Mouse (Mus musculus): ENCODE results near the gene Chpf.
A peak's percentile ranks its signal among the peaks of the same experiment; 100 is the strongest.

Gene Chpf

DNA sequence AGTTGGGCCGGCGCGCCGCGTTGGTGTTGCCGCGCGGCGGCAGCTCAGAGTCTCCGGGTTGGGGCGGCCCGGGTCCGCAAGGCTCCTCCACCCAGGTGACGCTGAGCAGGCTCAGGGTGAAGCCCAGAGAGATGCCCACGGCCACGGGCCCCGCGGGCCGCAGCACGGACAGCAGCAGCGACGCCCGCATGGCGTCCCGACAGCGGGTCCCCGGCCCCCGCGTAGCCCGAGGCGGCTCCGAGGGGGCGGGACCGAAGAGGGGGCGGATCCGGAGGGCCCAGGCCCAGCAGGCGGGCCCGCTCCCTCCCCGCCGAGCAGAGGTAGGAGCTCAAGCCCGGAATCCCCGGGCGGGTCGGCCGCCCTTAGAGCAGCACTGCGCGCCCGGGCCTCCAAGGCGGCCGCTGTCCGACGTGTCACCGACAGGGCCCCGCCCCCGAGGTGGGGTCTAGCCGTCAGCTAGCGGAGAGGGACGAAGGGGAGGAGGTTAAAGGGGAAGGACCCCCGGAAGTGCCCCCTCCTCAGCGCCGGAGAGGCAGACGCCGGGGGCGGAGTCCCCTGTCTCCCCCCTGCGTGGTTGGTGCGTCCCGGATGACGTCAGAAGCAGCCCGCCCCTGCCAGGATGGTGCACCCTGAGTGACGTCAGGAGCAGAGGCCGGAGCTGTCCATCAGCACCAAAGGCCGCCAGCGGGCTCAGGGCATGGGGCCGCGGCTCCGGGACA, at the start of gene Chpf, which contains the start of gene Tmem198:
TSS of gene Chpf (minus strand) at position 392 of the 719 bp plus-strand sequence.
TSS of gene Tmem198 (plus strand) at position 617 of the 719 bp plus-strand sequence.
- DNase-seq: peak; percentile 98

DNA sequence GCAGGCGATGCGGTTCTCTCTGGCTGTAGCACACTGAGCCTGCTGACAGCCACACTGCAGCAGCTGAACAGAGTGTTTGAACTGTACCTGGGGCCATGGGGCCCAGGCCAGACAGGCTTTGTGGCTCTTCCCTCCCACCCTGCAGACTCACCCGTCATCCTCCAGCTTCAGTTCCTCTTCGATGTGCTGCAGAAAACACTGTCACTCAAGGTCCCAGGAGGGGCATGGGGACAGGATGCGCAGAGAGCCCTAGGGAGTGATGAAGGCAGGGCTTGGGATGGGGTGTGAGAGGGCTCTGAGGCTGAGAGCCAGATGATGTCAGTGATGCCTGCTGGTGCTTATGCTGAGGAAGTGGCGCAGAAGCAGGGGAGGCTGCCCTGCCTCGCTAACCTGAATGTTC, 45.6 kb upstream of the Chpf start:
- no peak for DNase-seq

GRCm38 (mm10) chr1:75521321-75522031, 42.4 kb upstream of the Chpf start, which contains the start of gene Stk11ip:
Gene Stk11ip (plus strand): TSS chr1:75521529.
- DNase-seq: peak; percentile 95

- no peak for DNase-seq
Observed at GRCm38 (mm10) chr1:75519576-75519975, 40.5 kb upstream of the Chpf start.

GRCm38 (mm10) chr1:75518427-75518826, 39.3 kb upstream of the Chpf start:
- DNase-seq: no peak

- no peak for DNase-seq
Observed at GRCm38 (mm10) chr1:75517984-75518383, 38.9 kb upstream of the Chpf start.

GRCm38 (mm10) chr1:75516703-75517380, 37.7 kb upstream of the Chpf start:
- DNase-seq: no peak

- DNase-seq: no peak
Observed at GRCm38 (mm10) chr1:75512550-75512949, 33.4 kb upstream of the Chpf start.

- no peak for DNase-seq
Observed at GRCm38 (mm10) chr1:75511437-75512210, 32.5 kb upstream of the Chpf start.

DNA sequence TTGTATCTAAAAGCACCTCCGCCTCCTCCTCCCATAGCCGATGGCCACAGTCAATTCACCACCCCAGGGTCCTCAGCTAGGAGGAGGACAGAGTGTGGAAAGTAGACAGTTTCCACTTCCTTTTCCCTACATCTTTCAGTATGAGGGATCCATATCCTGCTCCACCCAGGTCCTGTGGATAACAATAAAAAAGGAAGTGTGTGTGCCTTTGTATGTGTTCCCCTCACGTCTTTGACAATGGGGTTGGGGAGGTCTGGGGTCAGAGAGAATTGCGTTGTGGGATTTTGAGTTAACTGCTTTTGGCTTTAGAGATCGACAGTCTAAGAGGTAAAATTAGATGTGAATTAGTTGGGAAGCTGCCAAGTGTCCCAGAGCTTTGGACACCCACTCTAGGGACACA, 31.0 kb upstream of the Chpf start:
- no peak for DNase-seq

DNA sequence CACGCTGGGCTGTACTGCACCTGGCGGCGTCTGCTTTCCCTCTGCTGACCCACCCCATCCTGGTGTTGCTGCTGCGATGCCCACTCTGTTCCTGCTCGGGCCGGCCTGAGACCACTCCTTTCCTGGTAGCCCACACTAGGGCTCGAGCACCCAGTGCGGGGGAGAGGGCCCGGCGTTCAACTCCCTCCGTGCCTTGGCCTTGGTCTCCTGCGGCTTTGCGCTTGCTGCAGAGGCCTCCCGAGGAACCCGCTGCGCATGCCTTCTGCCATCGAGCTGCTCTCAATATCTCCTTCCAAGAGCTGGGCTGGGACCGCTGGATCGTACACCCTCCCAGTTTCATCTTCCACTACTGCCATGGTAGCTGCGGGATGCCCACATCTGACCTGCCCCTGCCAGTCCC, 30.5 kb upstream of the Chpf start:
- no peak for DNase-seq

- DNase-seq: no peak
Observed at GRCm38 (mm10) chr1:75507006-75507405, 27.9 kb upstream of the Chpf start, which contains the start of gene Inha. Gene Inha (plus strand): TSS chr1:75507077.

- no peak for DNase-seq
Observed at GRCm38 (mm10) chr1:75505956-75506831, 27.1 kb upstream of the Chpf start, which contains the start of gene Obsl1. Gene Obsl1 (minus strand): TSS chr1:75506452.

DNA sequence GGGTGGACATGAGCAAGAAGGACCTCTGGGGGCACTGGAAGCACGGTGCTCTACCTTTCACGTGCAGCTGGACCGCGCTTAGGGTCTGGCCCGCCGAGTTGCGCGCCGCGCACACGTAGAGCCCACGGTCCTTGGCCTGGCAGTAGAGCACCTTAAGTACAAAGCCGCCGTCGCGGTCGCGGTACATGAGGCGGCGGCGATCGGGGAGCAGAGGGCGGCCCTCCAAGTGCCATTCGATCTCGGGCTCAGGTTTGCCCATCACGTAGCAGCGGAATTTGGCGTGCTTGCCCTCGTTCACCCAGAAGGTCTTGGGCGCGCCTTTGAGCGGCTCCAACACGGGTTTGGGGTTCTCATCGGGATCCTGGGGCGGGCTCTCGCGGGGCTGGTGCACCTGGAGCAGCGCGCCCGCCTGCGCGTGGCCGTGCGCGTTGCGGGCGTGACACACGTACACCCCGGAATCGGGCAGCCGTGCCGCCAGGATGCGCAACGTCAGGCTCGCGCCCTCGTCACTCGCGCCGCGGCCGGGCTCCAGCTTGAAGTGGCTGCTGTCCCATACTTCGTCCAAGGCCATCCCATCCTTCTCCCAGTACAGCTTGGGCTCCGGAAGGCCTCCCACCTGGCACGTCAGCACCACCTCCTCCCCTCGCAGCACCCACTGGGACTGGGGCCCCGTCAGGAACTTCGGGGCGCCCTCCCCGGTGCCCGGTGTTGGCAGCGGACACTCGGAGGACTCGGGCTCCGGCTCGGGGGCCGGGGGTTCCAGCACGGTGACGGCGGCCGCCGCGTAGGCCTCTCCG, 26.2 kb upstream of the Chpf start:
- DNase-seq: no peak

- no peak for DNase-seq
Observed at GRCm38 (mm10) chr1:75504256-75505045, 25.3 kb upstream of the Chpf start.

- no peak for DNase-seq
Observed at GRCm38 (mm10) chr1:75503651-75503980, 24.5 kb upstream of the Chpf start.

- DNase-seq: no peak
Observed at GRCm38 (mm10) chr1:75502945-75503650, 24.0 kb upstream of the Chpf start.

DNA sequence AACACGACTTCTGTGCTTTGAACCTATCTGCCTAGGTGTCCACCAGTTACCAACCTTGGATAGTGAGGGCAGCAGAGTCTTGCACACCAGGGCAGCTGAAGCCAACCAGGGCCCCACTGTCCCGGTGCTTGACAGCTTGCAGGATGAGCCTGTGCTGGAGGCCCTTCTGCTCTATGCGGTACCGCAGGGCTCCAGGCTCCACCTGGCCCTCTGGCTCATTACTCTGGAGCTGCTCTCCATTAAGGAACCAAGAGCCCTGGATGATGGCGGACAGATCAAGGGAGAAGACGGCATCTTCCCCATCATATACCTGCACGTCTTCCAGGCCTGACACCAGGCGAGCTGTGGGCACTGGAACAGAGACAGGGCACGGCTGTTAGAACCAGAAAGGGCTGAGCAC, 22.8 kb upstream of the Chpf start:
- no peak for DNase-seq

DNA sequence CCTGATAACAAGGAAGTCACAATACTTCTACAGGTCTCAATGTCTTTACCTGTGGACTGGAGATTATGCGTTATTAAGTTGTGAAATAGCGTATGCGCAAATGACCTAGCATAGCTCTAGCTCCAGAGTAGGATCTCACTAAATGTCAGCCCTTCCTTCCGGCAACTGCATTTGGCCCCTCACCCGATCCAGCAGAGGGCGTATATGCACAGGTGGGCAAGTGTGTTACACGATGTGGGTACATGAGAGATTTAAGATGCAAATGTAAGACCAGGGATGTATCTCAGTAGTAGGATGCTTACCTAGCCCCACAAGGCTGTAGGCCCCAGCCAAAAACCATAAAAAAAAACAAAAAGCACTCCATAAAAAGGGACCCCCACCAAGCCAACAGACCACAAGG, 20.3 kb upstream of the Chpf start:
- no peak for DNase-seq
